Mouse (Mus musculus) midbrain, embryonic 14.5 days (tissue): ENCODE measurements at regions not wholly inside any gene's neighbourhood (a gene's known extent, or its start where the extent isn't known, plus 50 kb on each side); places are given as distances from the start of the nearest gene placed in this dataset.

Experiments
- ATAC-seq: fragments of 200-750 bp; cut with Nextera tagmentation; 2 replicates; pipeline ENCODE4 v1.8.0; 2017; ENCODE audit warnings: moderate number of reproducible peaks, moderate library complexity; ENCODE audit not compliant: low FRiP score, low TSS enrichment
- DNase-seq: peaks from one replicate; pipeline ENCODE4 v3.0.0-alpha.2; 2015
- H3K27ac ChIP-seq: fragments of 300-500 bp; sonication (generic); replicated peaks from 2 replicates; pipeline ENCODE4 v1.5.1; 2014; ENCODE audit warnings: mild to moderate bottlenecking, low read depth, low read length, moderate library complexity
- H3K27me3 ChIP-seq: fragments of 300-500 bp; sonication (generic); 2 replicates; pipeline ENCODE4 v1.6.1; 2014; ENCODE audit warnings: low read length, control low read depth, mixed read lengths; ENCODE audit not compliant: control insufficient read depth, insufficient read depth
- H3K36me3 ChIP-seq: fragments of 300-500 bp; sonication (generic); 2 replicates; pipeline ENCODE4 v1.6.1; 2014; ENCODE audit warnings: low read length, control low read depth; ENCODE audit not compliant: control insufficient read depth, insufficient read depth
- H3K4me1 ChIP-seq: fragments of 300-500 bp; sonication (generic); 2 replicates; pipeline ENCODE4 v1.6.1; 2014; ENCODE audit warnings: mild to moderate bottlenecking, antibody characterized with exemption, low read length, control low read depth; ENCODE audit not compliant: control insufficient read depth, insufficient read depth
- H3K4me2 ChIP-seq: fragments of 300-500 bp; sonication (generic); 2 replicates; pipeline ENCODE4 v1.6.1; 2014; ENCODE audit warnings: mild to moderate bottlenecking, low read length, moderate library complexity
- H3K4me3 ChIP-seq: fragments of 300-500 bp; sonication (generic); replicated peaks from 2 replicates; pipeline ENCODE4 v1.5.1; 2014; ENCODE audit warnings: low read depth, low read length
- H3K9ac ChIP-seq: fragments of 300-500 bp; sonication (generic); replicated peaks from 2 replicates; pipeline ENCODE4 v1.6.1; 2014; ENCODE audit warnings: mild to moderate bottlenecking, low read length, moderate library complexity
- H3K9me3 ChIP-seq: fragments of 300-500 bp; sonication (generic); 2 replicates; pipeline ENCODE4 v1.6.1; 2016; ENCODE audit warnings: low read length, control low read depth, mixed read lengths; ENCODE audit not compliant: control insufficient read depth
- WGBS: fragments of 180-500 bp; shearing (Covaris S2); extraction: QIAGEN DNeasy Blood & Tissue Kit; methylation state at CpG from one replicate; pipeline ENCODE4 v1.1.7; 2014; 5-methylcytosine and 5-hydroxymethylcytosine counted together

GRCm38 (mm10) chr6:16963958-16964357 is 65.7 kb upstream of the Tfec start:
- H3K27ac ChIP-seq: no peak overlapping the region
- no peaks in the 10 kb centered on the region for H3K27me3 ChIP-seq
- ATAC-seq: no peak
- no peak overlapping the region for H3K9ac ChIP-seq
- no peak overlapping the region for H3K4me3 ChIP-seq
- DNase-seq: no peak
- WGBS: 85% methylated on average over 3 of the region's 3 CpGs
- no peak overlapping the region for H3K4me2 ChIP-seq
- H3K9me3 ChIP-seq: no peaks in the 10 kb centered on the region
- H3K36me3 ChIP-seq: no peaks in the 10 kb centered on the region
- H3K4me1 ChIP-seq: no peaks in the 10 kb centered on the region

- Histone ChIP-seq H3K9ac (no peak overlapping the region), H3K27me3 (no peaks in the 10 kb centered on the region), H3K9me3 (no peaks in the 10 kb centered on the region), H3K4me2 (no peak overlapping the region), H3K27ac (no peak overlapping the region), H3K4me1 (no peaks in the 10 kb centered on the region), H3K36me3 (no peaks in the 10 kb centered on the region), H3K4me3 (no peak overlapping the region)
- ATAC-seq (no peak), DNase-seq (no peak)
- 90% methylated on average over 3 of the region's 3 CpGs for WGBS
These were observed 59.9 kb upstream of the Tfec start for GRCm38 (mm10) chr6:16958102-16958501.

- H3K27me3 ChIP-seq: no peaks in the 10 kb centered on the region
- no peaks in the 10 kb centered on the region for H3K36me3 ChIP-seq
- no peak overlapping the region for H3K4me2 ChIP-seq
- DNase-seq (peak; percentile 48), ATAC-seq (peak; percentile 77)
- 53% methylated on average over 6 of the region's 6 CpGs for WGBS
- no peaks in the 10 kb centered on the region for H3K9me3 ChIP-seq
- H3K4me3 ChIP-seq: no peak overlapping the region
- H3K27ac ChIP-seq: peak overlapping the region; percentile 9; the same call in 1 of the 2 replicates
- no peaks in the 10 kb centered on the region for H3K4me1 ChIP-seq
- no peak overlapping the region for H3K9ac ChIP-seq
These were observed 58.7 kb upstream of the Tfec start for GRCm38 (mm10) chr6:16956771-16957435.
